ENCODE assay signal across 8 mouse cellular contexts in genomic region chr3:144164665-144165385, GRCm38 (mm10). TPM values are rescaled to one million over a fixed set of nuclear protein-coding genes. Genes with fewer than 3 reads are reported as not detected.
DNase-seq lines count a peak whose midpoint lies in the region; ATAC-seq and TF ChIP-seq lines count a peak whose summit lies in the region.

No protein-coding gene starts in this region.

- no peak for TF ChIP-seq CTCF in forebrain, postnatal 0 days (IDR thresholded peaks at IDR 0.05; ENCODE audit: low read depth)
- TF ChIP-seq CTCF in intestine, postnatal 0 days (IDR thresholded peaks at IDR 0.05; ENCODE audit: low read depth), result no peak

- no peak overlapping the region for H3K4me3 ChIP-seq in forebrain, embryonic 10.5 days
- no peak overlapping the region for H3K4me3 ChIP-seq in forebrain, postnatal 0 days (ENCODE audit: low read depth, low read length)
- H3K4me3 ChIP-seq in intestine, postnatal 0 days (ENCODE audit: low read depth, low read length), result no peak overlapping the region

- H3K36me3 ChIP-seq in forebrain, embryonic 10.5 days (replicated peaks), result no peaks in the 10 kb centered on the region
- H3K36me3 ChIP-seq in forebrain, postnatal 0 days (ENCODE audit: insufficient read depth), result no peaks in the 10 kb centered on the region
- no peaks in the 10 kb centered on the region for H3K36me3 ChIP-seq in intestine, postnatal 0 days (ENCODE audit: control insufficient read depth, insufficient read depth)

- no peak overlapping the region for H3K9ac ChIP-seq in forebrain, postnatal 0 days
- no peak overlapping the region for H3K9ac ChIP-seq in intestine, postnatal 0 days (ENCODE audit: low read depth, low read length)

- 52% methylated on average over 9 of the region's 9 CpGs for WGBS in forebrain, embryonic 10.5 days
- 33% methylated on average over 9 of the region's 9 CpGs for WGBS in forebrain, postnatal 0 days
- WGBS in intestine, postnatal 0 days, result 53% methylated on average over 9 of the region's 9 CpGs

- no peaks in the 10 kb centered on the region for H3K9me3 ChIP-seq in forebrain, embryonic 10.5 days
- H3K9me3 ChIP-seq in forebrain, postnatal 0 days (ENCODE audit: low read length), result no peaks in the 10 kb centered on the region
- no peaks in the 10 kb centered on the region for H3K9me3 ChIP-seq in intestine, postnatal 0 days (ENCODE audit: control insufficient read depth)

- DNase-seq in forebrain, embryonic 10.5 days (ENCODE audit: extremely low spot score, low spot score), result peak; percentile 31
- DNase-seq in forebrain, postnatal 0 days, result no peak
- DNase-seq in adrenal gland, postnatal 36 days, result peak; percentile 81 to 86
- peak; percentile 49 for DNase-seq in lung, postnatal 10 days
- no peak for DNase-seq in thymus, postnatal 14 days
- no peak for DNase-seq in gastrocnemius, postnatal 4 days (ENCODE audit: low spot score in 2 of 2)

- peaks cover 24% of the 10 kb centered on the region for H3K4me1 ChIP-seq in forebrain, embryonic 10.5 days
- H3K4me1 ChIP-seq in forebrain, postnatal 0 days (ENCODE audit: insufficient read depth), result no peaks in the 10 kb centered on the region
- peaks cover 15% of the 10 kb centered on the region for H3K4me1 ChIP-seq in intestine, postnatal 0 days (replicated peaks; ENCODE audit: control insufficient read depth, insufficient read depth, low read length)

- ATAC-seq in forebrain, postnatal 0 days, result no peak
- ATAC-seq in intestine, postnatal 0 days, result peak; percentile 63; the same call in 1 of the 2 replicates
- no peak for ATAC-seq in cerebellum, adult (ENCODE audit: insufficient number of reproducible peaks, low FRiP score, low TSS enrichment)

- peaks cover 54% of the 10 kb centered on the region for H3K27me3 ChIP-seq in forebrain, embryonic 10.5 days (ENCODE audit: poor library complexity, severe bottlenecking)
- peaks cover 3% of the 10 kb centered on the region; the same call in 1 of the 2 replicates for H3K27me3 ChIP-seq in forebrain, postnatal 0 days (ENCODE audit: insufficient read depth, low read length)
- H3K27me3 ChIP-seq in intestine, postnatal 0 days (replicated peaks; ENCODE audit: control insufficient read depth, insufficient read depth, low read length), result no peaks in the 10 kb centered on the region

- H3K27ac ChIP-seq in forebrain, embryonic 10.5 days, result peak overlapping the region; percentile 25; the same call in 1 of the 2 replicates
- H3K27ac ChIP-seq in forebrain, postnatal 0 days (ENCODE audit: low read depth, low read length), result no peak overlapping the region
- no peak overlapping the region for H3K27ac ChIP-seq in intestine, postnatal 0 days (ENCODE audit: low read depth, low read length)

- H3K4me2 ChIP-seq in forebrain, postnatal 0 days (ENCODE audit: low read depth), result no peak overlapping the region
- 0 out of 2 replicates have a peak overlapping the region, but pooled peaks have one; percentile 6 for H3K4me2 ChIP-seq in intestine, postnatal 0 days (replicated peaks; ENCODE audit: low read depth)

RNA-seq across cellular contexts. Expression of gene Lmo4, which starts 40.2 kb away (rescaled TPM):
- 31.6 and 36.2 TPM in 2 replicates for polyA plus RNA-seq in forebrain, embryonic 10.5 days (2016; fragmentation: Nextera tagmentation; extraction: Ambion mirVana)
- total RNA-seq in forebrain, postnatal 0 days (2014; rRNA removed), result 256 and 302 TPM in 2 replicates
- 234 and 258 TPM in 2 replicates for polyA plus RNA-seq in forebrain, postnatal 0 days (2015; fragmentation: Nextera tagmentation; extraction: Ambion mirVana)
- total RNA-seq in adrenal gland, postnatal 36 days (2021), result 10 to 100 TPM; 53.7 to 95.9 TPM
- polyA plus RNA-seq in intestine, postnatal 0 days (2015; fragmentation: Nextera tagmentation; extraction: Ambion mirVana), result 23.5 and 26.3 TPM in 2 replicates
- total RNA-seq in gastrocnemius, postnatal 4 days (2021), result 10 to 100 TPM; 29.2 to 31.3 TPM

Comparison
In these comparisons a context has a peak if more than half of its experiments do, and no peak if none do; other contexts are left out.
1. DNase-seq: peak in forebrain, embryonic 10.5 days (single experiment), adrenal gland, postnatal 36 days (2 of 2) and lung, postnatal 10 days (single experiment); none in forebrain, postnatal 0 days (single experiment), thymus, postnatal 14 days (single experiment) and gastrocnemius, postnatal 4 days (0 of 2).